ENCODE assay signal across 9 mouse cellular contexts in genomic region chr13:60007593-60007992, GRCm38 (mm10).
DNase-seq lines count a peak whose midpoint lies in the region; ATAC-seq and TF ChIP-seq lines count a peak whose summit lies in the region.
"Had no signal": no experiment of that assay in that cellular context is flagged by ENCODE, and none has a peak within 500 bp of the region (broad histone marks: within the 10 kb centered on the region; RNA-seq: fewer than 3 reads in every experiment).

No protein-coding gene starts in this region.

- H3K27ac ChIP-seq in lung, postnatal 0 days (ENCODE audit: low read length): no peak overlapping the region
- H3K27ac ChIP-seq in heart, embryonic 11.5 days (ENCODE audit: low read depth, low read length): peak overlapping the region; percentile 17; the same call in 1 of the 2 replicates
- 0 out of 2 replicates have a peak overlapping the region, but pooled peaks have one; percentile 22 for H3K27ac ChIP-seq in kidney, embryonic 15.5 days
- peak overlapping the region; percentile 49; the same call in 1 of the 2 replicates for H3K27ac ChIP-seq in stomach, embryonic 14.5 days (ENCODE audit: low read length)

- H3K27me3 ChIP-seq in lung, postnatal 0 days (replicated peaks; ENCODE audit: insufficient read depth, low read length): no peaks in the 10 kb centered on the region
- no peaks in the 10 kb centered on the region for H3K27me3 ChIP-seq in heart, embryonic 11.5 days (ENCODE audit: control insufficient read depth, insufficient read depth, low read length)
- no peaks in the 10 kb centered on the region for H3K27me3 ChIP-seq in kidney, embryonic 15.5 days
- H3K27me3 ChIP-seq in stomach, embryonic 14.5 days (ENCODE audit: control insufficient read depth, insufficient read depth, low read length): no peaks in the 10 kb centered on the region

- no peak for TF ChIP-seq POLR2A in lung, adult 2 months (IDR thresholded peaks at IDR 0.05; ENCODE audit: borderline replicate concordance, extremely low read depth, low read depth, low read length)

- H3K9me3 ChIP-seq in lung, postnatal 0 days (ENCODE audit: low read length): no peaks in the 10 kb centered on the region
- no peaks in the 10 kb centered on the region for H3K9me3 ChIP-seq in heart, embryonic 11.5 days (replicated peaks; ENCODE audit: control insufficient read depth, low read length)
- H3K9me3 ChIP-seq in kidney, embryonic 15.5 days (replicated peaks): no peaks in the 10 kb centered on the region
- H3K9me3 ChIP-seq in stomach, embryonic 14.5 days (ENCODE audit: control insufficient read depth, low read depth, low read length): no peaks in the 10 kb centered on the region

- no peak overlapping the region for H3K9ac ChIP-seq in lung, postnatal 0 days (replicated peaks; ENCODE audit: low read depth)
- H3K9ac ChIP-seq in heart, embryonic 11.5 days (ENCODE audit: low read depth, low read length): no peak overlapping the region
- H3K9ac ChIP-seq in kidney, embryonic 15.5 days: no peak overlapping the region
- no peak overlapping the region for H3K9ac ChIP-seq in stomach, embryonic 14.5 days (replicated peaks; ENCODE audit: low read depth, low read length)

- no peak for ATAC-seq in lung, postnatal 0 days
- no peak for ATAC-seq in heart, embryonic 11.5 days (replicated peaks; ENCODE audit: insufficient number of reproducible peaks, low FRiP score, low TSS enrichment)
- peak; percentile 54; the same call in 1 of the 2 replicates for ATAC-seq in kidney, embryonic 15.5 days (replicated peaks; ENCODE audit: low FRiP score)
- ATAC-seq in stomach, embryonic 14.5 days (ENCODE audit: insufficient number of reproducible peaks, insufficient read depth, low FRiP score, low read depth): peak; percentile 68; the same call in 1 of the 2 replicates
- no peak for ATAC-seq in granulocyte monocyte progenitor cell, adult 5-6 weeks (replicated peaks; ENCODE audit: poor library complexity, severe bottlenecking)
- ATAC-seq in cerebellum, adult (ENCODE audit: insufficient number of reproducible peaks, low FRiP score, low TSS enrichment): no peak

- no peak overlapping the region for H3K4me3 ChIP-seq in lung, postnatal 0 days (ENCODE audit: low read depth, low read length)
- no peak overlapping the region for H3K4me3 ChIP-seq in lung, adult 2 months (replicated peaks; ENCODE audit: extremely low read depth, low read depth, low read length)
- no peak overlapping the region for H3K4me3 ChIP-seq in heart, embryonic 11.5 days (ENCODE audit: low read depth, low read length)
- H3K4me3 ChIP-seq in kidney, embryonic 15.5 days (replicated peaks): no peak overlapping the region
- no peak overlapping the region for H3K4me3 ChIP-seq in stomach, embryonic 14.5 days (ENCODE audit: low read depth, low read length)

- H3K4me1 ChIP-seq in lung, postnatal 0 days (ENCODE audit: insufficient read depth, low read depth, low read length): peaks cover 7% of the 10 kb centered on the region; the same call in 1 of the 2 replicates
- H3K4me1 ChIP-seq in lung, adult 2 months (ENCODE audit: control insufficient read depth, insufficient read depth, low read length): no peaks in the 10 kb centered on the region
- H3K4me1 ChIP-seq in heart, embryonic 11.5 days (ENCODE audit: control insufficient read depth, insufficient read depth, low read length): peaks cover 7% of the 10 kb centered on the region
- H3K4me1 ChIP-seq in kidney, embryonic 15.5 days: peaks cover 11% of the 10 kb centered on the region
- H3K4me1 ChIP-seq in stomach, embryonic 14.5 days (ENCODE audit: control insufficient read depth, insufficient read depth, low read length): peaks cover 9% of the 10 kb centered on the region

- WGBS in lung, postnatal 0 days: 18% methylated on average over 7 of the region's 7 CpGs
- WGBS in lung, adult 2 months: 29% methylated on average over 7 of the region's 7 CpGs
- 56% methylated on average over 7 of the region's 7 CpGs for WGBS in heart, embryonic 11.5 days (ENCODE audit: insufficient replicate concordance)
- 19% methylated on average over 7 of the region's 7 CpGs for WGBS in kidney, embryonic 15.5 days
- WGBS in stomach, embryonic 14.5 days: 14% methylated on average over 7 of the region's 7 CpGs

- no peak for TF ChIP-seq CTCF in lung, postnatal 0 days (IDR thresholded peaks at IDR 0.05)
- no peak for TF ChIP-seq CTCF in lung, adult 2 months (IDR thresholded peaks at IDR 0.05; ENCODE audit: insufficient read depth, low read length)

- no peak for TF ChIP-seq EP300 in lung, postnatal 0 days (IDR thresholded peaks at IDR 0.05)

- DNase-seq in lung, postnatal 0 days (ENCODE audit: low spot score): peak; percentile 16
- no peak for DNase-seq in lung, adult 2 months
- no peak for DNase-seq in cerebellum, postnatal 25 days
- DNase-seq: layer of hippocampus, postnatal 36 days had no signal

- no peaks in the 10 kb centered on the region for H3K36me3 ChIP-seq in lung, postnatal 0 days (ENCODE audit: insufficient read depth, low read length)
- no peaks in the 10 kb centered on the region for H3K36me3 ChIP-seq in heart, embryonic 11.5 days (ENCODE audit: control insufficient read depth, insufficient read depth, low read length)
- no peaks in the 10 kb centered on the region for H3K36me3 ChIP-seq in kidney, embryonic 15.5 days
- H3K36me3 ChIP-seq in stomach, embryonic 14.5 days (ENCODE audit: control insufficient read depth, insufficient read depth, low read length): no peaks in the 10 kb centered on the region

- H3K4me2 ChIP-seq in lung, postnatal 0 days (replicated peaks; ENCODE audit: low read depth, low read length): no peak overlapping the region
- no peak overlapping the region for H3K4me2 ChIP-seq in heart, embryonic 11.5 days
- H3K4me2 ChIP-seq in kidney, embryonic 15.5 days: no peak overlapping the region
- no peak overlapping the region for H3K4me2 ChIP-seq in stomach, embryonic 14.5 days (replicated peaks; ENCODE audit: low read depth, low read length)

Comparison
In these comparisons a context has a peak if more than half of its experiments do, and no peak if none do; other contexts are left out.
1. ATAC-seq: peak in kidney, embryonic 15.5 days (single experiment) and stomach, embryonic 14.5 days (single experiment); none in lung, postnatal 0 days (single experiment), heart, embryonic 11.5 days (single experiment), granulocyte monocyte progenitor cell, adult 5-6 weeks (single experiment) and cerebellum, adult (single experiment).